Mouse (Mus musculus): Measurements from ENCODE around the gene Gm6588.

DNA sequence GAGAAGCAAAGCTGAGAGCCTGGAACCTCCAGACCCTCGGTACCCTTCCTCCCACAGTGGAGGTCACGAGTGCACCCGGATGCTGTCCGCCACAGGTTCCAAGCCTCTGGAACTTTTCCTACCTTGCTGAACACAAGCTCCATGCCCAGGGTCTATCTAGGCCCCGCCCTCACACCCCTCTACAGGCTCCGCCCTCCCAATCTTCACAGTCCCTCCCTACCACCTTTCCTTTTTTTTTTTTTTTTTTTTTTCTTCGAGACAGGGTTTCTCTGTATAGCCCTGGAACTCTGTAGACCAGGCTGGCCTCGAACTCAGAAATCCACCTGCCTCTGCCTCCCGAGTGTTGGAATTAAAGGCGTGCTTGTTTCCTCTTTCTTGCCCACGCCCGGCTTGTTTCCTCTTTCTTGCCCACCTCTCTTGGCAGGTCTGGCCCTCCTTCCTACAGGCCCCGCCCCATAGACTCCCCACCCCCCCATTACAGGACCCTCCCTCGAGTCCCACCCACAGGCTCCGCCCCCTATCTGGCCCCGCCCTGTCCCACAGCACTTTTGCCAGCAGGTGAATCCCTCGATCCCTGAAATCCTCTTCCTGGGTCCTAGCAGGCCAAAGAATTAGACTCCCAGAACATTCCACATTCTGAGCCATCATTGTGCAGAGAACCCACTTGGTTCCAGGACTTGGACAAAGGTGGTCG, at the start of gene Gm6588:
- TF ChIP-seq POLR2A (IDR thresholded peaks at IDR 0.05; ENCODE audit: low read depth, low read length) (no peak), CTCF (conservative IDR thresholded peaks at IDR 0.05; ENCODE audit: insufficient read depth, insufficient read length, low read depth, low read length) (no peak)
